Mouse (Mus musculus) midbrain, embryonic 14.5 days (tissue): ENCODE results near the gene Coro2a. TPM values are rescaled to one million over a fixed set of nuclear protein-coding genes. Genes with fewer than 3 reads are reported as not detected.

Source experiments
- ATAC-seq: fragments of 200-750 bp; cut with Nextera tagmentation; 2 replicates; pipeline ENCODE4 v1.8.0; 2017; ENCODE audit warnings: moderate number of reproducible peaks, moderate library complexity; ENCODE audit not compliant: low FRiP score, low TSS enrichment
- DNase-seq: peaks from one replicate; pipeline ENCODE4 v3.0.0-alpha.2; 2015
- H3K27ac ChIP-seq: fragments of 300-500 bp; sonication (generic); replicated peaks from 2 replicates; pipeline ENCODE4 v1.5.1; 2014; ENCODE audit warnings: mild to moderate bottlenecking, low read depth, low read length, moderate library complexity
- H3K27me3 ChIP-seq: fragments of 300-500 bp; sonication (generic); 2 replicates; pipeline ENCODE4 v1.6.1; 2014; ENCODE audit warnings: low read length, control low read depth, mixed read lengths; ENCODE audit not compliant: control insufficient read depth, insufficient read depth
- H3K36me3 ChIP-seq: fragments of 300-500 bp; sonication (generic); 2 replicates; pipeline ENCODE4 v1.6.1; 2014; ENCODE audit warnings: low read length, control low read depth; ENCODE audit not compliant: control insufficient read depth, insufficient read depth
- H3K4me1 ChIP-seq: fragments of 300-500 bp; sonication (generic); 2 replicates; pipeline ENCODE4 v1.6.1; 2014; ENCODE audit warnings: mild to moderate bottlenecking, antibody characterized with exemption, low read length, control low read depth; ENCODE audit not compliant: control insufficient read depth, insufficient read depth
- H3K4me2 ChIP-seq: fragments of 300-500 bp; sonication (generic); 2 replicates; pipeline ENCODE4 v1.6.1; 2014; ENCODE audit warnings: mild to moderate bottlenecking, low read length, moderate library complexity
- H3K4me3 ChIP-seq: fragments of 300-500 bp; sonication (generic); replicated peaks from 2 replicates; pipeline ENCODE4 v1.5.1; 2014; ENCODE audit warnings: low read depth, low read length
- H3K9ac ChIP-seq: fragments of 300-500 bp; sonication (generic); replicated peaks from 2 replicates; pipeline ENCODE4 v1.6.1; 2014; ENCODE audit warnings: mild to moderate bottlenecking, low read length, moderate library complexity
- H3K9me3 ChIP-seq: fragments of 300-500 bp; sonication (generic); 2 replicates; pipeline ENCODE4 v1.6.1; 2016; ENCODE audit warnings: low read length, control low read depth, mixed read lengths; ENCODE audit not compliant: control insufficient read depth
- WGBS: fragments of 180-500 bp; shearing (Covaris S2); extraction: QIAGEN DNeasy Blood & Tissue Kit; methylation state at CpG from one replicate; pipeline ENCODE4 v1.1.7; 2014; 5-methylcytosine and 5-hydroxymethylcytosine counted together
- polyA plus RNA-seq: library from polyadenylated mRNA; unstranded; fragments of >200 nt; fragmentation: Nextera tagmentation; extraction: Ambion mirVana; gene quantifications from 2 replicates; pipeline ENCODE4 v1.2.1, GENCODE M21; 2014

Coro2a gene
- polyA plus RNA-seq, 1 experiment from 2014 or later, result 5.4 TPM

- H3K4me2 ChIP-seq, result no peak overlapping the region
Measured at GRCm38 (mm10) chr4:46565393-46565955, 36.5 kb downstream of the Coro2a start.

GRCm38 (mm10) chr4:46564247-46564646 lies 37.8 kb downstream of the Coro2a start:
- ATAC-seq, result no peak
- WGBS, result 91% methylated on average over 4 of the region's 4 CpGs

More at GRCm38 (mm10) chr4:46565393-46565955, 36.5 kb downstream of the Coro2a start:
- no peaks in the 10 kb centered on the region for H3K27me3 ChIP-seq
- H3K9me3 ChIP-seq, result no peaks in the 10 kb centered on the region
- 0 out of 2 replicates have a peak, but pooled peaks cover 2% of the 10 kb centered on the region for H3K4me1 ChIP-seq
- no peak overlapping the region for H3K4me3 ChIP-seq
- 95% methylated on average over 4 of the region's 4 CpGs for WGBS
- no peak for ATAC-seq
- DNase-seq, result no peak
- H3K27ac ChIP-seq, result no peak overlapping the region
- H3K36me3 ChIP-seq, result no peaks in the 10 kb centered on the region
- no peak overlapping the region for H3K9ac ChIP-seq

DNA sequence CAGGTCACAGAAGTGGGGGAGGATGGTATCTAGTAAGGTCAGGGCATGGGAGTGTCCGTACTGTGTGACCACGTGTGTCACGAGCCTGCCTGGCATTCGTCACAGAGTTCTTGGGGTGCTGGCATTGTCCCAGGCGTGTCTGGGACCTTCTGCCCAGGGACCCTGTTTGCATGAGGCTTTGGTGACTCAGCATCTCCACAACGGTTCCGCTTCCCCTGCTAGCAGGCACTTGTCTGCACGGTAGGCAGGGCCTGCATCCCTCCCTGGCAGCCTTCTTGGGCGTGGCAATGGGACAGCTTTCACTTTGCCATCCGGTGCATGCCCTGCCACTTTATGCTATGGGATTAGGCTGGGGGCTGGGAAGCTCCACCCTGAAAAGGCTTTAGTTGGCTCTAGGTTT lies 38.2 kb downstream of the Coro2a start:
- no peak overlapping the region for H3K4me3 ChIP-seq
- H3K36me3 ChIP-seq, result no peaks in the 10 kb centered on the region
- no peak overlapping the region for H3K9ac ChIP-seq
- WGBS, result 61% methylated on average over 10 of the region's 10 CpGs
- H3K27ac ChIP-seq, result no peak overlapping the region
- no peak for ATAC-seq
- H3K9me3 ChIP-seq, result no peaks in the 10 kb centered on the region
- no peak overlapping the region for H3K4me2 ChIP-seq
- H3K4me1 ChIP-seq, result no peaks in the 10 kb centered on the region
- no peaks in the 10 kb centered on the region for H3K27me3 ChIP-seq
- DNase-seq, result no peak

More at GRCm38 (mm10) chr4:46564247-46564646, 37.8 kb downstream of the Coro2a start:
- no peak overlapping the region for H3K27ac ChIP-seq
- no peak for DNase-seq
- no peaks in the 10 kb centered on the region for H3K9me3 ChIP-seq
- 0 out of 2 replicates have a peak, but pooled peaks cover under 1% of the 10 kb centered on the region for H3K4me1 ChIP-seq
- no peaks in the 10 kb centered on the region for H3K36me3 ChIP-seq
- H3K27me3 ChIP-seq, result no peaks in the 10 kb centered on the region
- H3K4me3 ChIP-seq, result no peak overlapping the region
- H3K4me2 ChIP-seq, result no peak overlapping the region
- H3K9ac ChIP-seq, result no peak overlapping the region

DNA sequence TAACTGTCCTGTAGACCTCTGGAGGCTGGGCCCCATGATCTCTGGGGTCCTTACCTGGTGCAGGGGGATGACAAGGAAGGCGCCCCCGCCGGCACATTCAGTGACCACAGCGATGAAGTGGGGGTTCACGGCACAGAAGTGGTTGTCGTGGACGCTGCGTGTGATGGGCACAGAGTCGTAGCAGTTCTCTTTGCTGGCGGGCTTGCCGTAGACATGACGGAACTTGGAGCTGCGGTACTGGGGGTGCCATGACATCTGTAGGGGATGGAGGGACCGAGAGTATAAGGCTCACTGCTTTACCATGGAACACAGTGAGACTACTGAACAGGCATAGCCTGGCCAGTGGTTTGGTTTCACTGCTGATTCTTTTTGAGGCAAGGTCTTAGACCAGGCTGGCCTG lies 39.2 kb downstream of the Coro2a start:
- 97% methylated on average over 14 of the region's 14 CpGs for WGBS
- no peaks in the 10 kb centered on the region for H3K4me1 ChIP-seq
- no peaks in the 10 kb centered on the region for H3K9me3 ChIP-seq

GRCm38 (mm10) chr4:46562037-46562436 lies 40.0 kb downstream of the Coro2a start:
- Histone ChIP-seq H3K27me3 (no peaks in the 10 kb centered on the region), H3K4me1 (no peaks in the 10 kb centered on the region), H3K9me3 (no peaks in the 10 kb centered on the region), H3K36me3 (no peaks in the 10 kb centered on the region), H3K9ac (no peak overlapping the region), H3K4me2 (no peak overlapping the region), H3K4me3 (no peak overlapping the region), H3K27ac (no peak overlapping the region)
- DNase-seq (no peak), ATAC-seq (no peak)
- WGBS, result 69% methylated on average over 5 of the region's 5 CpGs

More for the DNA sequence above, 39.2 kb downstream of the Coro2a start:
- Histone ChIP-seq H3K4me3 (no peak overlapping the region), H3K27me3 (no peaks in the 10 kb centered on the region), H3K36me3 (no peaks in the 10 kb centered on the region), H3K27ac (no peak overlapping the region), H3K9ac (no peak overlapping the region), H3K4me2 (no peak overlapping the region)
- ATAC-seq (no peak), DNase-seq (no peak)

DNA sequence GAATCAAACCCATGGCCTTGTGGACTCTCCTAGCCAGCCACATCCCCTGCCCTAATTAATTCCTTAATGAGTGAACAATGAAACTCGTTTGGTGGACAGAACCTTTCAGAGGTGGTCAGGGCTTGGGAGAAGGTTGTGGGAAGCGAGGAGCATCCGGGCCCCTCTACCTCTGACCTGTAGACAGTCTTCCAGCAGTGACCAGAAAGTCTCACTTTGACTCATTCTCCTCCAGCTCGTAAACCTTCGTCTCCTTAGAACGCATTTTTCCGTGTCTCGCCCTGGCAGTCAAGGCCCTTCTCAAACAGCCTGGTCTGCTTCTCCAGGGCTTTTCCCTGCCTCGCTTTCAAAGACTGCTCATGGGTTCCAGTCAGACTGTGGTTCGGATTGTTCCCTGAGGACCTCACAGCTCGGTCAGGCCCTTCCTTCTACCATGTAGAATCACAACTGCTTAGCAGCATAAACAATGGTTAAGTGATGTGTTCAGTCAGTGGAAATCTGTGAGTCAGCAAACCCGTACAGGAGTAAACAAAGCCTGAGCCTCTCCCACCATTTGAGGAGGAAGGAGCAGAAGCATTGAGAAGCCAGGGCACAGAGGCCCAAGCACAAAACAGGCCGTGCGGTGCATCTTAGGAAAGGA lies 41.8 kb downstream of the Coro2a start:
- H3K9ac ChIP-seq, result no peak overlapping the region
- DNase-seq (no peak), ATAC-seq (no peak)
- no peaks in the 10 kb centered on the region for H3K9me3 ChIP-seq
- WGBS, result 84% methylated on average over 14 of the region's 14 CpGs
- H3K4me3 ChIP-seq, result no peak overlapping the region
- H3K36me3 ChIP-seq, result no peaks in the 10 kb centered on the region
- H3K4me1 ChIP-seq, result no peaks in the 10 kb centered on the region
- no peak overlapping the region for H3K4me2 ChIP-seq
- no peak overlapping the region for H3K27ac ChIP-seq
- no peaks in the 10 kb centered on the region for H3K27me3 ChIP-seq

DNA sequence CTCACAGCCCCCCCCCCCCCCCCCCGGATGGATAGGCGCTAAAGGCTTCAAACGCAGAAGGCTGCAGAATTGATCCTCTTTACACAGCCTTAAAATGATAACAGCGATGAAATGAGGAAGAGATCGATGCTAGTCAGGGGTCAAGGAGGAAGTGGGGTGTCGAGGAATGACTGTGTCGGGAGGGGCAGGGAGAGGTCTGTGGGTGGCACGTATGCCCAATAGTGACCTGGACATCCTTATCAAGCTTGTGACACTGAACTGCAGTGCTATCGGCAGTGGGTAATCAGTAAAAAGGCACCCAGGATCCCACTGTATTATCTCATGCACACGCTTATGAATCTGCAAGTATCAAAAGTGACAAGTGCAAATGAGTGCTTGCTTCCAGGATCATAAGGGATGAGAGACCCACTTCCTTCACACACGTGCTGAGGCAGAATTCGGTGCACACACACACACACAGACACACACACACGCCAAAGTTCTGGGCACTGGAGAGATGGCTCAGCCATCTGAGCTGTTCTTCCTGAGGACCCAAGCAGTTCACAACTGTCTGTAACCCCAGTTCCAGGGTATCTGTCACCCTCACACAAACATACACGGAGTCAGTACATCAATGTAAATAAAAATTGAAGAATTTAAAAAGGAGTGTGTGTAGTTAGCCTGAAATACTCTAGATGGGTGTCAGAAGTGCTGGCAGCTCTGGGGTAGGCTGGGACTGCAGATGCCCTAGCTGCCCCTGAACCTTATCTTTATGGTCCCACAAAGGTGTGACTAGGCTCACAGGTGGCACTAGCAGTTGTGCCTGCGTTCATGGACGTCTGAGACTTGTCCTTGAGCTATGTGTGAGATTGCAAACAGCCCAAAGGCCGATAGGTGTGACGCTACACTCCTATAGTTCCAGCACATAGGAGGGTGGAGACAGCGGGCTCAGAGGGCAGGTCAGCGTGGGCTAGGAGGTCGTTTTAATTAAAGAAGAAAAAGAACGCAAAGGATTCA lies 43.0 kb downstream of the Coro2a start:
- H3K4me3 ChIP-seq, result no peak overlapping the region
- no peak for ATAC-seq

DNA sequence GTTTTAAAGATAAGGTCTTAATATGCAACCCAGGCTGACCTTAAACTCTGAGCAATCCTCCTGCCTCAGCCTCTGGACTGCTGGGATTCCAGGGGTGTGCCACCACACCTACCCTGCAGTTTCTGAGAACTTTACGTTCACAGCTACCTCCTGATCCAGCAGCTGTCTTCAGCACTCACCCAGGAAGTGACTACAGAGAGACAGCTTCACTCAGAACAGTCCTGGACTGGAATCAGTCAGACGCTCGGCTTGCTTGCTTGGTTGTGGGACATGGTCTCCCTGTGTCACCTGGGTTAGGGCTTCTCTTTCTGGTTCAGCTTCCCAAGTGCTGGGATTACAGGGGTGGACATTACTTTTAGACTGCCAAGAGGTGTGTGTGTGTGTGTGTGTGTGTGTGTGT lies 45.1 kb downstream of the Coro2a start:
- 83% methylated on average over 3 of the region's 3 CpGs for WGBS
- no peaks in the 10 kb centered on the region for H3K27me3 ChIP-seq
- H3K4me2 ChIP-seq, result no peak overlapping the region
- H3K9ac ChIP-seq, result no peak overlapping the region
- H3K4me1 ChIP-seq, result no peaks in the 10 kb centered on the region
- no peak for ATAC-seq
- no peaks in the 10 kb centered on the region for H3K36me3 ChIP-seq
- no peak overlapping the region for H3K4me3 ChIP-seq
- H3K27ac ChIP-seq, result no peak overlapping the region
- no peak for DNase-seq
- H3K9me3 ChIP-seq, result no peaks in the 10 kb centered on the region

More for the DNA sequence above, 43.0 kb downstream of the Coro2a start:
- no peak overlapping the region for H3K9ac ChIP-seq
- H3K4me2 ChIP-seq, result no peak overlapping the region
- H3K27ac ChIP-seq, result no peak overlapping the region
- WGBS, result 79% methylated on average over 22 of the region's 22 CpGs
- no peaks in the 10 kb centered on the region for H3K9me3 ChIP-seq
- DNase-seq, result no peak
- H3K27me3 ChIP-seq, result no peaks in the 10 kb centered on the region
- no peaks in the 10 kb centered on the region for H3K4me1 ChIP-seq
- no peaks in the 10 kb centered on the region for H3K36me3 ChIP-seq
